Mouse (Mus musculus): ENCODE measurements around the gene Ildr2. TPM values are rescaled to one million over a fixed set of nuclear protein-coding genes. Genes with fewer than 3 reads are reported as not detected.

The Ildr2 gene
- polyA plus RNA-seq, 1 experiment from 2014 or later = 1.1 TPM

DNA sequence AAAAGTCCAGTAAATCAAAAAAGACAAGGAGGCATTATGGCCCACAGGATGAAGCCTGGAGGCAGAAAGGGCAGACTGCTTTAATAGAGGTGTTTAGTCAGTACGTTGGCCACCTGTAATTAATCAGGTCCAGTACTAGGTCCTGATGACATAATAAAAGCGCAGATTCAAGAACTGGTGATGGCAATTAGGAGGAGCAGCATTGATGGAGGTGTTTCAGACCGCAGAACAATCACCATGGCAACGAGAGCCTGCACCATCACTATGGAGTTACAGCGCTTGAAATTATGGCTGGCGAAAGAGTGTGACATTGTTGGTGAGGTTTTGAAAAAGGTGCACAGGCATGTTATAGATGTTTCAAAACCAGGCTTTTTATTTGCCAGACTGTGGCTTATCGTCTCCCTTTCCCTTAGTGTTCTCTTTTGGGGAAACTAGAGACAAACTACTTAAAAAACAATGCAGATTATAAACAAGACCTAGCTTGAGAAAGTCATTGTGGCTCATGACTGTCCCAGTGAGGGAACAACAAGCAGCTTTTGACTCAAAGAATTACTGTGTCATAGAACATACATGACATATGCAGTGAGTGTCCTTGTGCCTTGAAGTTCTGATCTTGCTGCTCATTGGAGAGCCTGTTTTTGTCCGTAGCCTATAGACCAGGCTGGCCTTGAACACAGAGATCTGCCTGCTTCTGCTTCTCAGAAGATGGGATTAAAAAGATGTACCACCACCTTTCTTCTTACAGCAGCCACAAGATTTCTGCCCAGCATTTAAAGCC is 90.5 kb downstream of the Ildr2 start:
- Histone ChIP-seq H3K4me1 (replicated peaks; ENCODE audit: control insufficient read depth, insufficient read depth, low read length) (no peaks in the 10 kb centered on the region), H3K4me3 (ENCODE audit: low read length) (no peak overlapping the region), H3K27me3 (ENCODE audit: control insufficient read depth, insufficient read depth, low read depth, low read length) (no peaks in the 10 kb centered on the region), H3K4me2 (ENCODE audit: low read depth, low read length) (no peak overlapping the region), H3K9ac (ENCODE audit: low read length) (no peak overlapping the region), H3K9me3 (ENCODE audit: control insufficient read depth, low read length) (no peaks in the 10 kb centered on the region), H3K27ac (ENCODE audit: low read length) (no peak overlapping the region), H3K36me3 (ENCODE audit: control insufficient read depth, insufficient read depth, low read length) (no peaks in the 10 kb centered on the region)
- ATAC-seq (ENCODE audit: low read depth) = no peak
- 79% methylated on average over 8 of the region's 8 CpGs for WGBS

DNA sequence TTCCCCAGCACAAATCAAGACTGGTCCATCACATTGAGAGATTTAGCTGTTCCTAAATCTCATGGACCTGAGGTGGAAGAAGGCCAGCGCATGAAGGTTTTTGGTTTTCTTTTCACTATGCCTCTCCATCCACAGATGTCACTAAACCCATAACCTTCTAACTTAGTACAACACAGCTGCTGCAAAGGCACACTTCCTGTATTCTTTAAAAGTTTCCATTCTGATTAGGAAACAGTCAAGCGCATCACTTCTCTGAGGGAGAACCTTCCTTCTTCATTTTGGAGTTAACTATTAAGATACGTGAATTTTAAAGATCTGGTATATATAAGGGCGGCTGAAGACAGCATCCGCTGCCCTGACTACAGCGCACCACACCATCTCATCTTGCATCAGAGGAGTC is 91.7 kb downstream of the Ildr2 start:
- Histone ChIP-seq H3K4me3 (ENCODE audit: low read length) (no peak overlapping the region), H3K27me3 (ENCODE audit: control insufficient read depth, insufficient read depth, low read depth, low read length) (no peaks in the 10 kb centered on the region), H3K9ac (ENCODE audit: low read length) (no peak overlapping the region), H3K9me3 (ENCODE audit: control insufficient read depth, low read length) (no peaks in the 10 kb centered on the region), H3K27ac (ENCODE audit: low read length) (no peak overlapping the region), H3K4me1 (replicated peaks; ENCODE audit: control insufficient read depth, insufficient read depth, low read length) (no peaks in the 10 kb centered on the region), H3K36me3 (ENCODE audit: control insufficient read depth, insufficient read depth, low read length) (no peaks in the 10 kb centered on the region), H3K4me2 (ENCODE audit: low read depth, low read length) (no peak overlapping the region)
- no peak for ATAC-seq (ENCODE audit: low read depth)
- 90% methylated on average over 6 of the region's 6 CpGs for WGBS

DNA sequence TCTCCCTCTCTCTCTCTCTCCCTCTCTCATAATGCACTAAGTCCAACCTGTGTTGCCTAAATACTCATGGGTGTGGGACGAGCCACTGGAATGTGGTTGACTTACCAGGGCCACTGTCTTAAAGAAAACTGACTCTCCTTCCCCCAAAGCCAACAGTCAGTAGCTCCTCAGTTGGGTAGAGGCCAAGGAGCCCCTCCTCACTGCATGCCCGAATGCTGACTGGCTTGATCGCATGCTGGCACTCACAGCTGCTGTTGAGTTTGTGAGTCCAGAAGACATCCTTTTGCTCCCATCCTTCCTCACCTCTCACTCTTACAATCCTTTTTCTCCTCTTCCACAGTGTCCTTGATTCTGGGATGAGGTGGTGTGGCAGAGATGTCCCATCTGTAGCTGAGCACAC is 93.0 kb downstream of the Ildr2 start:
- no peak for ATAC-seq (ENCODE audit: low read depth)
- Histone ChIP-seq H3K27ac (ENCODE audit: low read length) (no peak overlapping the region), H3K9me3 (ENCODE audit: control insufficient read depth, low read length) (no peaks in the 10 kb centered on the region), H3K27me3 (ENCODE audit: control insufficient read depth, insufficient read depth, low read depth, low read length) (no peaks in the 10 kb centered on the region), H3K36me3 (ENCODE audit: control insufficient read depth, insufficient read depth, low read length) (no peaks in the 10 kb centered on the region), H3K4me3 (ENCODE audit: low read length) (no peak overlapping the region), H3K4me2 (ENCODE audit: low read depth, low read length) (no peak overlapping the region), H3K9ac (ENCODE audit: low read length) (no peak overlapping the region), H3K4me1 (replicated peaks; ENCODE audit: control insufficient read depth, insufficient read depth, low read length) (no peaks in the 10 kb centered on the region)
- WGBS = 50% methylated on average over 3 of the region's 3 CpGs

DNA sequence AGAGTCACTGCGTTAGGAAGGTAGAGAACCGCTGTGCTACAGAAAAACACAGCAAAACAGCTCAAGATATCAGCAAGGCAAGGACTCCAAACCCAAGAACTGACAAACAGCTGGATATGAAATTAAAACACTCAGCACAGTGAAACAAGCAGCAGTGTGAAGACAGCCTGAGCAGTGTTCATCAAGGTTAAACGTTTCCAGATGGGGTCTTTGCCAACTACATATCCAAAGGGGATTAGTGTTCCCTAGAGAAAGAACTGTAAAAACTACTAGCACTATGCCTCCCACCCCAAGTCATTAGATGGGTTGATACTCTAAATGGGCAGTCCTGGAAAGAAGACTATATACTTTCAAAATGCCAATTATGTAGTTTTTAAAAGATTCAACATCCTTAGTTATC is 95.4 kb downstream of the Ildr2 start:
- Histone ChIP-seq H3K4me1 (replicated peaks; ENCODE audit: control insufficient read depth, insufficient read depth, low read length) (no peaks in the 10 kb centered on the region), H3K4me3 (ENCODE audit: low read length) (no peak overlapping the region), H3K27ac (ENCODE audit: low read length) (no peak overlapping the region), H3K9ac (ENCODE audit: low read length) (no peak overlapping the region), H3K36me3 (ENCODE audit: control insufficient read depth, insufficient read depth, low read length) (no peaks in the 10 kb centered on the region), H3K4me2 (ENCODE audit: low read depth, low read length) (no peak overlapping the region), H3K9me3 (ENCODE audit: control insufficient read depth, low read length) (no peaks in the 10 kb centered on the region), H3K27me3 (ENCODE audit: control insufficient read depth, insufficient read depth, low read depth, low read length) (no peaks in the 10 kb centered on the region)
- WGBS = 76% methylated on average over 3 of the region's 3 CpGs
- ATAC-seq (ENCODE audit: low read depth) = no peak

DNA sequence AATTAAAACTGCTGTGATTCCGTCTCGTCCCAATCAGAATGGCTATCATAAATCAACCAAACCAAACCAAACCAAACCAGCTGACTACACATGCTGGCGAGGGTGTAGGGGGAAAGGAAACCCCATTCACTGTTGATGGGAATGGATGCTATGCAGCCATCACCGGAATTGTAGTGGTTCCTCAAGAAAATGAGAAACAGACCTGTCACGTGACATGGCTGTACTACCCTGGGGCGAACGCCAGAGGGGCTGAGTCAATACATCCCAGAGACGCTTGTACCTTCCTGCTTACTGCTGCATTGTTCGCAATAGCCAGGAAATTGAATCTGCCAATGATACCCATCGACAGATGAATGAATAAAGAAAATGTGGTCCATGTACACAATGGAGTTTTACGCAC is 95.8 kb downstream of the Ildr2 start:
- Histone ChIP-seq H3K4me2 (ENCODE audit: low read depth, low read length) (no peak overlapping the region), H3K27me3 (ENCODE audit: control insufficient read depth, insufficient read depth, low read depth, low read length) (no peaks in the 10 kb centered on the region), H3K36me3 (ENCODE audit: control insufficient read depth, insufficient read depth, low read length) (no peaks in the 10 kb centered on the region), H3K4me3 (ENCODE audit: low read length) (no peak overlapping the region), H3K9me3 (ENCODE audit: control insufficient read depth, low read length) (no peaks in the 10 kb centered on the region), H3K27ac (ENCODE audit: low read length) (no peak overlapping the region), H3K9ac (ENCODE audit: low read length) (no peak overlapping the region), H3K4me1 (replicated peaks; ENCODE audit: control insufficient read depth, insufficient read depth, low read length) (no peaks in the 10 kb centered on the region)
- 79% methylated on average over 11 of the region's 11 CpGs for WGBS
- no peak for ATAC-seq (ENCODE audit: low read depth)

DNA sequence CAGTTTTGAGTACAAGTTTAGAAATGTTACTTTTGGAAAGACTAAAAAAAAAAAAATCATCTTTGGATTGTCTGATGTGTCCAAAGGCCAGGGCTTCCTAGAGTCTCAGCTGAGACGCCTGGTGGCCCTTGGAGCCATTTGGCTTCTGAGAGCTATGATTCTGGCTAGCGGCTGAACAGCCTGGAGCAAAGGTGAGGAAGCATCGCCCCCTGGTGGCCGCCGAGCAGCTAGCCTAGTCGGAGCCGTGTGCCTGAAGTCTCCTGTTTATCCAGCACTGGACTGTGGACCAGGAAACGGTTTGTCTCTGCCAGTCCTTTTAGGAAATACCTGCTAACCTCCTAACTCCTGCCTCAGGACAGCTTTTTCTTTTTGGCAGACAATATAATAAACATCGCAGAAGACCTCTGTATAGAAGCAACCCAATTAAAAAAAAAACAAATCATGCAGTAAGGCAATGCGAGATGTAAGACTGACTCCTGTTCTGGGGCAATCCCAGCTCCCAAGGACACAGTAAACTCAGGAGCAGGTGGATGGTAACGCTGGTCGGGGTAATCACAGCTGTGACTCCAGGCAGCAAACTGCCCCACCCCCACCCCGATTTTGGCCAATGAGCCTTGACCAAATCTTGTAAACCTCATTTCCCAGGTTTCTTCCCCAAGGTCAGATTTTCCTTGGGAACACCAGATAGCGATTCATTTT is 106.4 kb downstream of the Ildr2 start:
- peak; percentile 83 for ATAC-seq (ENCODE audit: low read depth)
- Histone ChIP-seq H3K9ac (ENCODE audit: low read length) (no peak overlapping the region), H3K4me3 (ENCODE audit: low read length) (no peak overlapping the region), H3K9me3 (ENCODE audit: control insufficient read depth, low read length) (no peaks in the 10 kb centered on the region), H3K27me3 (ENCODE audit: control insufficient read depth, insufficient read depth, low read depth, low read length) (no peaks in the 10 kb centered on the region), H3K4me2 (ENCODE audit: low read depth, low read length) (no peak overlapping the region), H3K27ac (ENCODE audit: low read length) (no peak overlapping the region), H3K36me3 (ENCODE audit: control insufficient read depth, insufficient read depth, low read length) (no peaks in the 10 kb centered on the region), H3K4me1 (replicated peaks; ENCODE audit: control insufficient read depth, insufficient read depth, low read length) (no peaks in the 10 kb centered on the region)
- WGBS = 18% methylated on average over 14 of the region's 14 CpGs

DNA sequence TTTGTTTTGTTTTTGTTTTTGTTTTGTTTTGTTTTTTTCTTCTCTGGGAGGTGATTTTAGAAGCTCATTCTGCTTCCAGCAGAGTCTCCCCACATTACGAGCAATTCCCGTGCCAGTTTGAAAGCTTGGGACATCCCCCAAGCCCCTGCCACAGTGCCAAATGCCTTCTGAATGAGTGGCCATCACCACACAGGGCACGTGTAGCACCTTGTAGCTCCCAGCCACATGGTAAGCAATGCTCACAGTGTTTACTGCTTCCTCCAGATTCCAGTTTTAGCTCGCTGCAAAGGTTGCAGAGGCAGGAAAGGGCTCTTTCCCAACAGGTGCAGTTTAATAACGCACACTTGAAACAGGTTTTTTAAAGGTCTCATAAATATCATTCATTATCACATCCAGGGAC is 107.0 kb downstream of the Ildr2 start:
- H3K9me3 ChIP-seq (ENCODE audit: control insufficient read depth, low read length) = no peaks in the 10 kb centered on the region
- WGBS = 68% methylated on average over 5 of the region's 5 CpGs
- H3K36me3 ChIP-seq (ENCODE audit: control insufficient read depth, insufficient read depth, low read length) = no peaks in the 10 kb centered on the region
- no peak overlapping the region for H3K27ac ChIP-seq (ENCODE audit: low read length)
- no peak overlapping the region for H3K4me3 ChIP-seq (ENCODE audit: low read length)
- no peaks in the 10 kb centered on the region for H3K4me1 ChIP-seq (replicated peaks; ENCODE audit: control insufficient read depth, insufficient read depth, low read length)
- no peaks in the 10 kb centered on the region for H3K27me3 ChIP-seq (ENCODE audit: control insufficient read depth, insufficient read depth, low read depth, low read length)
- H3K4me2 ChIP-seq (ENCODE audit: low read depth, low read length) = no peak overlapping the region
- no peak overlapping the region for H3K9ac ChIP-seq (ENCODE audit: low read length)
- ATAC-seq (ENCODE audit: low read depth) = no peak

DNA sequence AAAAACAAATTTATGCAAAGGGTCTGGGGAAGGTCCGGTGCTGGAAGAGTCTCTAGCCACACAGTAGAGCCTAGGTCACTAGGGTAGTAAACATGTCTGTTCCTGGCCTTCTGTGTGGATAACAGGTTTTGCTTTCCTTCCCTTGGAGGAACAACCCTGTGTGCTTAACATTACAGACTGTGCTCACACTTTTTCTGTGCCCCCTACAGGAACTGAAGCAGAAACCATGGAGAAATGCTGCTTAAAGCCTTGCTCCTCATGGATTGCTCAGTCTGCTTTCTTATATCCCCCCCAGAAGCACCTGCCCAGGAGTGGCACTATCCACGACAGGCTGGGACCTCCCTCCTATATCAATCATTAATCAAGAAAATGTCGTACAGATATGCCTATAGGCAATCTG is 107.9 kb downstream of the Ildr2 start:
- no peaks in the 10 kb centered on the region for H3K27me3 ChIP-seq (ENCODE audit: control insufficient read depth, insufficient read depth, low read depth, low read length)
- H3K9me3 ChIP-seq (ENCODE audit: control insufficient read depth, low read length) = no peaks in the 10 kb centered on the region
- no peak overlapping the region for H3K9ac ChIP-seq (ENCODE audit: low read length)
- WGBS = 49% methylated on average over 3 of the region's 3 CpGs
- H3K4me3 ChIP-seq (ENCODE audit: low read length) = no peak overlapping the region
- H3K4me2 ChIP-seq (ENCODE audit: low read depth, low read length) = no peak overlapping the region
- H3K27ac ChIP-seq (ENCODE audit: low read length) = no peak overlapping the region; the same call in 1 of the 2 replicates
- H3K36me3 ChIP-seq (ENCODE audit: control insufficient read depth, insufficient read depth, low read length) = no peaks in the 10 kb centered on the region
- no peak for ATAC-seq (ENCODE audit: low read depth)
- no peaks in the 10 kb centered on the region for H3K4me1 ChIP-seq (replicated peaks; ENCODE audit: control insufficient read depth, insufficient read depth, low read length)

DNA sequence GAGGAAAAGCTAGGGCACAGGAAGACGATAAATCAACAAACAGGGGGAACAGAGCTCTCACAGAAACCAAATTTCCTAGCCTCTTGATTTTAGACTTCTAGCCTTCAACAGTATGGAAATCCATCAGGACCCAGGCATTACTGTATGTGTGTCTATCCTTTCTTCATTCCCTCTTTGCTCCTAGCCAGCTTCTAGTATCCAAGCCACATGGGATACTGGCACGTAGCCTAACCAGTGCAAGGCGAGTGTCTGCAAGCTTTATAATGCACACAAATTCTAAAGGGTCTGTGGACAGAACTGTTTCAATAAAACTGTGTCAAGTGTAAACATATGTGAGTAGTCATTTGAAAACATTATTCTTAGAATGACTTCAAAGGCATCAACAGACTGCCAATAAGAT is 108.7 kb downstream of the Ildr2 start:
- WGBS = 39% methylated on average over 3 of the region's 3 CpGs
- Histone ChIP-seq H3K9me3 (ENCODE audit: control insufficient read depth, low read length) (no peaks in the 10 kb centered on the region), H3K27me3 (ENCODE audit: control insufficient read depth, insufficient read depth, low read depth, low read length) (no peaks in the 10 kb centered on the region), H3K4me1 (replicated peaks; ENCODE audit: control insufficient read depth, insufficient read depth, low read length) (no peaks in the 10 kb centered on the region), H3K4me2 (ENCODE audit: low read depth, low read length) (no peak overlapping the region), H3K4me3 (ENCODE audit: low read length) (no peak overlapping the region), H3K9ac (ENCODE audit: low read length) (no peak overlapping the region), H3K27ac (ENCODE audit: low read length) (no peak overlapping the region), H3K36me3 (ENCODE audit: control insufficient read depth, insufficient read depth, low read length) (no peaks in the 10 kb centered on the region)
- ATAC-seq (ENCODE audit: low read depth) = peak; percentile 75

All from lung, embryonic 16.5 days (tissue).